Mouse (Mus musculus) liver, embryonic 11.5 days (tissue): Measurements from ENCODE around the gene Map4k3. TPM values are rescaled to one million over a fixed set of nuclear protein-coding genes. Genes with fewer than 3 reads are reported as not detected.

ENCODE experiments used
- ATAC-seq: fragments of 200-750 bp; cut with Nextera tagmentation; replicated peaks from 2 replicates; pipeline ENCODE4 v1.8.0; 2017; ENCODE audit warnings: moderate number of reproducible peaks, mild to moderate bottlenecking, moderate TSS enrichment, moderate library complexity; ENCODE audit not compliant: low FRiP score
- DNase-seq: peaks from one replicate; pipeline ENCODE4 v3.0.0-alpha.2; 2017; ENCODE audit warnings: low spot score
- H3K27ac ChIP-seq: fragments of 300-500 bp; sonication (generic); 2 replicates; pipeline ENCODE4 v1.5.1; 2014; ENCODE audit warnings: mild to moderate bottlenecking, low read depth, low read length, control low read depth
- H3K27me3 ChIP-seq: fragments of 300-500 bp; sonication (generic); replicated peaks from 2 replicates; pipeline ENCODE4 v1.6.1; 2014; ENCODE audit warnings: low read length, mixed read lengths; ENCODE audit not compliant: control insufficient read depth, insufficient read depth
- H3K36me3 ChIP-seq: fragments of 300-500 bp; sonication (generic); 2 replicates; pipeline ENCODE4 v1.6.1; 2014; ENCODE audit warnings: mild to moderate bottlenecking, low read length, moderate library complexity, mixed read lengths; ENCODE audit not compliant: control insufficient read depth, insufficient read depth
- H3K4me1 ChIP-seq: fragments of 300-500 bp; sonication (generic); replicated peaks from 2 replicates; pipeline ENCODE4 v1.6.1; 2014; ENCODE audit warnings: low read length, mixed read lengths; ENCODE audit not compliant: control insufficient read depth, insufficient read depth
- H3K4me2 ChIP-seq: fragments of 300-500 bp; sonication (generic); 2 replicates; pipeline ENCODE4 v1.6.1; 2014; ENCODE audit warnings: mild to moderate bottlenecking, control low read depth, moderate library complexity
- H3K4me3 ChIP-seq: fragments of 300-500 bp; sonication (generic); 2 replicates; pipeline ENCODE4 v1.5.1; 2014; ENCODE audit warnings: low read depth, low read length, control low read depth
- H3K9ac ChIP-seq: fragments of 300-500 bp; sonication (generic); 2 replicates; pipeline ENCODE4 v1.6.1; 2014; ENCODE audit warnings: low read depth, low read length, control low read depth
- H3K9me3 ChIP-seq: fragments of 300-500 bp; sonication (generic); 2 replicates; pipeline ENCODE4 v1.6.1; 2016; ENCODE audit warnings: low read length, inconsistent platforms, mixed read lengths; ENCODE audit not compliant: control insufficient read depth
- WGBS: fragments of 180-500 bp; shearing (Covaris S2); extraction: QIAGEN DNeasy Blood & Tissue Kit; methylation state at CpG from one replicate; pipeline ENCODE4 v1.1.7; 2014; 5-methylcytosine and 5-hydroxymethylcytosine counted together
- polyA plus RNA-seq: library from polyadenylated mRNA; unstranded; fragments of >200 nt; fragmentation: Nextera tagmentation; extraction: Ambion mirVana; gene quantifications from 2 replicates; pipeline ENCODE4 v1.2.1, GENCODE M21; 2014

Map4k3 gene
- polyA plus RNA-seq, 1 experiment from 2014 or later = 9.9 TPM

- no peaks in the 10 kb centered on the region for H3K36me3 ChIP-seq
- H3K9me3 ChIP-seq = no peaks in the 10 kb centered on the region
- whole genome bisulfite sequencing = 68% methylated on average over 7 of the region's 7 CpGs
- H3K27me3 ChIP-seq = no peaks in the 10 kb centered on the region
- no peak overlapping the region for H3K4me2 ChIP-seq
- H3K4me3 ChIP-seq = no peak overlapping the region
- ATAC-seq (no peak), DNase-seq (no peak)
- H3K27ac ChIP-seq = no peak overlapping the region
- H3K4me1 ChIP-seq = peaks cover 6% of the 10 kb centered on the region
- no peak overlapping the region for H3K9ac ChIP-seq
Observed at GRCm38 (mm10) chr17:80721670-80722069, 6.6 kb downstream of the Map4k3 start.

GRCm38 (mm10) chr17:80719309-80719708 lies 9.0 kb downstream of the Map4k3 start:
- ATAC-seq (no peak), DNase-seq (no peak)
- no peaks in the 10 kb centered on the region for H3K36me3 ChIP-seq
- no peak overlapping the region for H3K4me3 ChIP-seq
- no peaks in the 10 kb centered on the region for H3K27me3 ChIP-seq
- H3K4me1 ChIP-seq = no peaks in the 10 kb centered on the region
- 87% methylated on average over 5 of the region's 5 CpGs for WGBS
- no peak overlapping the region for H3K4me2 ChIP-seq
- H3K27ac ChIP-seq = no peak overlapping the region
- no peak overlapping the region for H3K9ac ChIP-seq
- H3K9me3 ChIP-seq = no peaks in the 10 kb centered on the region

GRCm38 (mm10) chr17:80718243-80718642 lies 10.0 kb downstream of the Map4k3 start:
- H3K27me3 ChIP-seq = no peaks in the 10 kb centered on the region
- ATAC-seq (no peak), DNase-seq (no peak)
- no peak overlapping the region for H3K27ac ChIP-seq
- no peak overlapping the region for H3K4me2 ChIP-seq
- WGBS = 64% methylated on average over 5 of the region's 5 CpGs
- no peaks in the 10 kb centered on the region for H3K4me1 ChIP-seq
- no peaks in the 10 kb centered on the region for H3K9me3 ChIP-seq
- no peak overlapping the region for H3K4me3 ChIP-seq
- no peaks in the 10 kb centered on the region for H3K36me3 ChIP-seq
- H3K9ac ChIP-seq = no peak overlapping the region

GRCm38 (mm10) chr17:80713588-80713987 lies 14.7 kb downstream of the Map4k3 start:
- 83% methylated on average over 5 of the region's 5 CpGs for WGBS
- H3K9ac ChIP-seq = no peak overlapping the region
- DNase-seq (no peak), ATAC-seq (no peak)
- no peak overlapping the region for H3K4me2 ChIP-seq
- no peaks in the 10 kb centered on the region for H3K36me3 ChIP-seq
- H3K27me3 ChIP-seq = no peaks in the 10 kb centered on the region
- no peak overlapping the region for H3K27ac ChIP-seq
- H3K4me3 ChIP-seq = no peak overlapping the region
- H3K9me3 ChIP-seq = no peaks in the 10 kb centered on the region
- peaks cover 9% of the 10 kb centered on the region for H3K4me1 ChIP-seq

GRCm38 (mm10) chr17:80709921-80710838 lies 18.1 kb downstream of the Map4k3 start:
- ATAC-seq (no peak; the same call in 1 of the 2 replicates), DNase-seq (no peak)
- Histone ChIP-seq H3K36me3 (no peaks in the 10 kb centered on the region), H3K4me3 (no peak overlapping the region), H3K4me1 (peaks cover 9% of the 10 kb centered on the region), H3K27me3 (no peaks in the 10 kb centered on the region), H3K27ac (no peak overlapping the region), H3K9ac (no peak overlapping the region), H3K9me3 (no peaks in the 10 kb centered on the region), H3K4me2 (no peak overlapping the region)
- WGBS = 54% methylated on average over 24 of the region's 24 CpGs

GRCm38 (mm10) chr17:80708803-80709202 lies 19.5 kb downstream of the Map4k3 start:
- H3K36me3 ChIP-seq = no peaks in the 10 kb centered on the region
- no peak overlapping the region for H3K4me3 ChIP-seq
- H3K4me1 ChIP-seq = peaks cover 9% of the 10 kb centered on the region
- H3K4me2 ChIP-seq = no peak overlapping the region
- DNase-seq (no peak), ATAC-seq (no peak)
- H3K9ac ChIP-seq = no peak overlapping the region
- no peaks in the 10 kb centered on the region for H3K27me3 ChIP-seq
- H3K27ac ChIP-seq = no peak overlapping the region
- 82% methylated on average over 6 of the region's 6 CpGs for WGBS
- H3K9me3 ChIP-seq = no peaks in the 10 kb centered on the region

- Histone ChIP-seq H3K27ac (no peak overlapping the region), H3K9me3 (no peaks in the 10 kb centered on the region), H3K27me3 (no peaks in the 10 kb centered on the region), H3K36me3 (no peaks in the 10 kb centered on the region), H3K4me1 (peaks cover 9% of the 10 kb centered on the region), H3K4me2 (no peak overlapping the region), H3K9ac (no peak overlapping the region), H3K4me3 (no peak overlapping the region)
- ATAC-seq (no peak), DNase-seq (no peak)
- WGBS = 73% methylated on average over 4 of the region's 4 CpGs
Observed at GRCm38 (mm10) chr17:80707176-80707575, 21.1 kb downstream of the Map4k3 start.

GRCm38 (mm10) chr17:80706608-80707007 lies 21.7 kb downstream of the Map4k3 start:
- Histone ChIP-seq H3K27me3 (no peaks in the 10 kb centered on the region), H3K27ac (no peak overlapping the region), H3K4me3 (no peak overlapping the region), H3K4me1 (peaks cover 9% of the 10 kb centered on the region), H3K9me3 (no peaks in the 10 kb centered on the region), H3K36me3 (no peaks in the 10 kb centered on the region), H3K9ac (no peak overlapping the region), H3K4me2 (no peak overlapping the region)
- ATAC-seq (no peak), DNase-seq (no peak)
- WGBS = 60% methylated on average over 6 of the region's 6 CpGs

- Histone ChIP-seq H3K36me3 (no peaks in the 10 kb centered on the region), H3K4me1 (no peaks in the 10 kb centered on the region), H3K4me2 (no peak overlapping the region), H3K27me3 (no peaks in the 10 kb centered on the region), H3K27ac (no peak overlapping the region), H3K4me3 (no peak overlapping the region), H3K9ac (no peak overlapping the region), H3K9me3 (no peaks in the 10 kb centered on the region)
- WGBS = 75% methylated on average over 5 of the region's 5 CpGs
- DNase-seq (no peak), ATAC-seq (no peak)
Observed at GRCm38 (mm10) chr17:80701687-80702086, 26.6 kb downstream of the Map4k3 start.
